In genomic region chr12:43263845-43264244, GRCm38 (mm10) we compare ENCODE assay signal across 25 mouse cellular contexts.
DNase-seq lines count a peak whose midpoint lies in the region; ATAC-seq lines count a peak whose summit lies in the region.
"Had no signal": no experiment of that assay in that cellular context is flagged by ENCODE, and none has a peak within 500 bp of the region (broad histone marks: within the 10 kb centered on the region; RNA-seq: fewer than 3 reads in every experiment).

No protein-coding gene starts in this region.

- no peak overlapping the region for H3K4me3 ChIP-seq in embryonic facial prominence, embryonic 14.5 days (ENCODE audit: low read depth, low read length)
- no peak overlapping the region for H3K4me3 ChIP-seq in embryonic facial prominence, embryonic 10.5 days
- no peak overlapping the region for H3K4me3 ChIP-seq in midbrain, embryonic 14.5 days (replicated peaks; ENCODE audit: low read depth, low read length)
- H3K4me3 ChIP-seq in midbrain, embryonic 16.5 days (ENCODE audit: low read depth, low read length): no peak overlapping the region
- H3K4me3 ChIP-seq: embryonic facial prominence, embryonic 12.5 days; forebrain, embryonic 13.5 days; forebrain, embryonic 15.5 days had no signal

- no peaks in the 10 kb centered on the region for H3K9me3 ChIP-seq in embryonic facial prominence, embryonic 14.5 days (ENCODE audit: control insufficient read depth, low read length)
- H3K9me3 ChIP-seq in embryonic facial prominence, embryonic 10.5 days: no peaks in the 10 kb centered on the region
- no peaks in the 10 kb centered on the region for H3K9me3 ChIP-seq in midbrain, embryonic 14.5 days (ENCODE audit: control insufficient read depth, low read length)
- H3K9me3 ChIP-seq in midbrain, embryonic 16.5 days (replicated peaks; ENCODE audit: control insufficient read depth, low read length, poor library complexity, severe bottlenecking): no peaks in the 10 kb centered on the region
- H3K9me3 ChIP-seq: embryonic facial prominence, embryonic 12.5 days; forebrain, embryonic 13.5 days; forebrain, embryonic 15.5 days had no signal

- H3K27ac ChIP-seq in embryonic facial prominence, embryonic 14.5 days (replicated peaks; ENCODE audit: low read depth, low read length): no peak overlapping the region
- H3K27ac ChIP-seq in embryonic facial prominence, embryonic 10.5 days (replicated peaks): no peak overlapping the region
- H3K27ac ChIP-seq in midbrain, embryonic 14.5 days (replicated peaks; ENCODE audit: low read depth, low read length): no peak overlapping the region
- H3K27ac ChIP-seq in midbrain, embryonic 16.5 days (ENCODE audit: low read length): no peak overlapping the region
- H3K27ac ChIP-seq: embryonic facial prominence, embryonic 12.5 days; forebrain, embryonic 13.5 days; forebrain, embryonic 15.5 days had no signal

- 65% methylated on average over 2 of the region's 2 CpGs for WGBS in embryonic facial prominence, embryonic 14.5 days
- 79% methylated on average over 2 of the region's 2 CpGs for WGBS in embryonic facial prominence, embryonic 10.5 days
- 63% methylated on average over 2 of the region's 2 CpGs for WGBS in midbrain, embryonic 14.5 days
- 69% methylated on average over 2 of the region's 2 CpGs for WGBS in midbrain, embryonic 16.5 days

- no peaks in the 10 kb centered on the region for H3K4me1 ChIP-seq in embryonic facial prominence, embryonic 14.5 days (ENCODE audit: control insufficient read depth, insufficient read depth, low read length)
- no peaks in the 10 kb centered on the region for H3K4me1 ChIP-seq in embryonic facial prominence, embryonic 10.5 days
- H3K4me1 ChIP-seq in midbrain, embryonic 14.5 days (ENCODE audit: control insufficient read depth, insufficient read depth, low read length): 0 out of 2 replicates have a peak, but pooled peaks cover 3% of the 10 kb centered on the region
- no peaks in the 10 kb centered on the region for H3K4me1 ChIP-seq in midbrain, embryonic 16.5 days (ENCODE audit: control insufficient read depth, insufficient read depth, low read length)
- H3K4me1 ChIP-seq: embryonic facial prominence, embryonic 12.5 days; forebrain, embryonic 13.5 days; forebrain, embryonic 15.5 days had no signal

- no peak overlapping the region for H3K9ac ChIP-seq in embryonic facial prominence, embryonic 14.5 days (ENCODE audit: low read depth, low read length)
- H3K9ac ChIP-seq in midbrain, embryonic 14.5 days (replicated peaks; ENCODE audit: low read length): no peak overlapping the region
- no peak overlapping the region for H3K9ac ChIP-seq in midbrain, embryonic 16.5 days (ENCODE audit: low read depth, low read length)
- H3K9ac ChIP-seq: embryonic facial prominence, embryonic 12.5 days; forebrain, embryonic 13.5 days; forebrain, embryonic 15.5 days; forebrain, postnatal 0 days had no signal

- DNase-seq in embryonic facial prominence, embryonic 14.5 days (ENCODE audit: low spot score): peak; percentile 38
- DNase-seq in embryonic facial prominence, embryonic 10.5 days (ENCODE audit: low spot score): no peak
- DNase-seq in midbrain, embryonic 14.5 days: peak; percentile 6
- DNase-seq: adrenal gland, adult 8-10 months; adrenal gland, postnatal 14 days; adrenal gland, postnatal 36 days; B cell, adult 2 months; cerebellum, adult 11 months; cerebellum, adult 18-20 months; cerebellum, adult 8-10 months; cerebellum, adult 9-11 months; cerebellum, postnatal 14 days; cerebellum, postnatal 36 days; embryo, embryonic 11 days; forebrain, postnatal 0 days had no signal

- peak; percentile 83; the same call in 1 of the 2 replicates for ATAC-seq in embryonic facial prominence, embryonic 14.5 days (ENCODE audit: low read depth)
- no peak for ATAC-seq in midbrain, embryonic 14.5 days (ENCODE audit: low FRiP score, low TSS enrichment)
- ATAC-seq in midbrain, embryonic 16.5 days: no peak
- ATAC-seq in inflammation-experienced regulatory T-cells, adult 6 months: no peak
- ATAC-seq: activated CD4-positive, CD25-positive, alpha-beta regulatory T cell, adult 4 months; CD4-positive, CD25-positive, alpha-beta regulatory T cell, adult 4 months; forebrain, embryonic 13.5 days; forebrain, embryonic 15.5 days; forebrain, postnatal 0 days; Patski had no signal

- no peak overlapping the region for H3K4me2 ChIP-seq in embryonic facial prominence, embryonic 14.5 days (ENCODE audit: low read depth, low read length)
- H3K4me2 ChIP-seq in midbrain, embryonic 14.5 days (ENCODE audit: low read length): no peak overlapping the region
- H3K4me2 ChIP-seq in midbrain, embryonic 16.5 days (ENCODE audit: low read length): no peak overlapping the region
- H3K4me2 ChIP-seq: embryonic facial prominence, embryonic 12.5 days; forebrain, embryonic 13.5 days; forebrain, embryonic 15.5 days had no signal

- H3K27me3 ChIP-seq in embryonic facial prominence, embryonic 14.5 days (replicated peaks; ENCODE audit: control insufficient read depth, insufficient read depth, low read length): no peaks in the 10 kb centered on the region
- no peaks in the 10 kb centered on the region for H3K27me3 ChIP-seq in embryonic facial prominence, embryonic 10.5 days (replicated peaks; ENCODE audit: low read depth, poor library complexity, severe bottlenecking)
- no peaks in the 10 kb centered on the region for H3K27me3 ChIP-seq in midbrain, embryonic 14.5 days (ENCODE audit: control insufficient read depth, insufficient read depth, low read length)
- H3K27me3 ChIP-seq in midbrain, embryonic 16.5 days (ENCODE audit: control insufficient read depth, insufficient read depth, low read depth, low read length): no peaks in the 10 kb centered on the region
- H3K27me3 ChIP-seq: CH12.LX; embryonic facial prominence, embryonic 12.5 days; forebrain, embryonic 13.5 days; forebrain, embryonic 15.5 days; Patski had no signal

- no peaks in the 10 kb centered on the region for H3K36me3 ChIP-seq in embryonic facial prominence, embryonic 14.5 days (ENCODE audit: control insufficient read depth, insufficient read depth, low read length)
- H3K36me3 ChIP-seq in embryonic facial prominence, embryonic 10.5 days (replicated peaks): no peaks in the 10 kb centered on the region
- H3K36me3 ChIP-seq in midbrain, embryonic 14.5 days (ENCODE audit: control insufficient read depth, insufficient read depth, low read length): no peaks in the 10 kb centered on the region
- no peaks in the 10 kb centered on the region for H3K36me3 ChIP-seq in midbrain, embryonic 16.5 days (ENCODE audit: control insufficient read depth, insufficient read depth, low read length)
- H3K36me3 ChIP-seq: embryonic facial prominence, embryonic 12.5 days; forebrain, embryonic 15.5 days; G1E had no signal
